Mouse (Mus musculus) ES-E14 (cell line): ENCODE results near the gene Fam83d. TPM values are rescaled to one million over a fixed set of nuclear protein-coding genes. Genes with fewer than 3 reads are reported as not detected.
"Not testable (repeated sequence)": the region's sequence is repeated elsewhere in the genome, so short reads cannot be mapped to it uniquely, and the experiment has no call there.

Source experiments
- DNase-seq: peaks from one replicate; pipeline ENCODE4 v3.0.0-alpha.2; 2013; ENCODE audit warnings: low read depth, low spot score
- H3K27ac ChIP-seq: 2 replicates; pipeline ENCODE4 v1.5.1; 2012; ENCODE audit warnings: low read depth, mild to moderate bottlenecking, low read length, moderate library complexity, mixed read lengths; ENCODE audit not compliant: poor library complexity, insufficient read depth, severe bottlenecking
- H3K36me3 ChIP-seq: 2 replicates; pipeline ENCODE4 v1.6.1; 2012; ENCODE audit warnings: mild to moderate bottlenecking, low read length, moderate library complexity, mixed read lengths; ENCODE audit not compliant: control insufficient read depth, poor library complexity, insufficient read depth, severe bottlenecking
- H3K4me1 ChIP-seq, 2 experiments: fragments of 150-350 bp in 1 of 2; sonication (generic) in 1 of 2; 2 replicates each; pipeline ENCODE4 v1.6.1; 2012; ENCODE audit warnings: low read length in 2 of 2, mild to moderate bottlenecking in 1 of 2, mixed read lengths in 1 of 2; ENCODE audit not compliant: control insufficient read depth in 2 of 2, insufficient read depth in 2 of 2, poor library complexity in 1 of 2
- H3K4me3 ChIP-seq, 2 experiments: fragments of 150-350 bp in 1 of 2; sonication (generic) in 1 of 2; 2 replicates each; pipeline ENCODE4 v1.5.1; 2012; ENCODE audit warnings: low read length in 2 of 2, low read depth in 1 of 2, mild to moderate bottlenecking in 1 of 2, mixed read lengths in 1 of 2; ENCODE audit not compliant: insufficient read depth in 1 of 2, poor library complexity in 1 of 2, severe bottlenecking in 1 of 2
- H3K9ac ChIP-seq: 2 replicates; pipeline ENCODE4 v1.6.1; 2012; ENCODE audit warnings: low read depth, mild to moderate bottlenecking, low read length, mixed read lengths; ENCODE audit not compliant: poor library complexity, insufficient read depth, severe bottlenecking
- H3K9me3 ChIP-seq: fragments of 150-350 bp; sonication (generic); 2 replicates; pipeline ENCODE4 v1.6.1; 2012; ENCODE audit warnings: low read depth, mild to moderate bottlenecking, low read length; ENCODE audit not compliant: control insufficient read depth, insufficient read depth
- CHD2 ChIP-seq: IDR thresholded peaks from 2 replicates; pipeline ENCODE4 v1.6.1; 2014; ENCODE audit warnings: mild to moderate bottlenecking, low read depth, low read length, inconsistent platforms
- HCFC1 ChIP-seq: IDR thresholded peaks from 2 replicates; pipeline ENCODE4 v1.6.1; 2012; ENCODE audit warnings: low read length, inconsistent platforms, borderline replicate concordance; ENCODE audit not compliant: insufficient read depth
- MAFK ChIP-seq: IDR thresholded peaks from 2 replicates; pipeline ENCODE4 v1.6.1; 2014; ENCODE audit warnings: mild to moderate bottlenecking, low read depth, low read length, inconsistent platforms; ENCODE audit not compliant: insufficient read depth
- ZC3H11A ChIP-seq: IDR thresholded peaks from 2 replicates; pipeline ENCODE4 v1.6.1; 2012; ENCODE audit warnings: low read depth, mild to moderate bottlenecking, inconsistent platforms, low read length, borderline replicate concordance
- ZNF384 ChIP-seq: IDR thresholded peaks from 2 replicates; pipeline ENCODE4 v1.6.1; 2012; ENCODE audit warnings: low read depth, low read length, inconsistent platforms
- in situ Hi-C, 2 experiments: fragments of 600-800 bp; cut with MboI; formaldehyde crosslinking; loops; one replicate each; pipeline ENCODE4 v1.15.1; 2025; ENCODE audit warnings: low sequenced_read_pairs in 2 of 2, inconsistent platforms in 1 of 2; ENCODE audit not compliant: unreplicated experiment in 2 of 2
- total RNA-seq: library from RNA; depleted of rRNA; stranded (reverse); fragments of 300-350 nt; gene quantifications from 2 replicates; pipeline ENCODE4 v1.2.3, GENCODE M21; 2012

Fam83d gene
- total RNA-seq, 1 experiment: 28.0 TPM

DNA sequence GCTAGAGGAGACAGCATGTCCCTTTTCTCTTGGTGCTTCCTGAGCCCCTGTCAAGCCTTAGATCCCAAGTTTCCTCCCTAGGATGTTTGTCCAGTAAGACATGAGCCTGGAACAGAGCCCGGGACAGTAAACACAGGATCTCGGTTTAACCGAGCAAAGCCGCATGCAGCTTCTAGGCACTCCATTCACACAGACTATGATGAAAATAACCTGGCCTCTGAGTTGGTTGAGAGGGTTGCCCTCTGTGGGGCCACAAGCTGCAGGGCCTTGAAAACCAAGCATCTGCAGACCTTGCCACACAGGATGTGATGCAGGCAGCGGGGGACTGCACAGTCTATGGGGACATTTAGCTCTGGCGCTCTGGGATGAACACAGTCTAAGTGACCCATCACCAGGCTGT, 34.0 kb upstream of the Fam83d start:
- Histone ChIP-seq H3K9me3 (no peaks in the 10 kb centered on the region), H3K36me3 (no peaks in the 10 kb centered on the region), H3K27ac (no peak overlapping the region), H3K4me1 (no peaks in the 10 kb centered on the region), H3K4me3 (no peak overlapping the region), H3K9ac (no peak overlapping the region)
- TF ChIP-seq ZC3H11A (no peak), MAFK (no peak), ZNF384 (no peak), HCFC1 (no peak), CHD2 (no peak)
- in situ Hi-C loops: no loop called here
- no peak for DNase-seq

DNA sequence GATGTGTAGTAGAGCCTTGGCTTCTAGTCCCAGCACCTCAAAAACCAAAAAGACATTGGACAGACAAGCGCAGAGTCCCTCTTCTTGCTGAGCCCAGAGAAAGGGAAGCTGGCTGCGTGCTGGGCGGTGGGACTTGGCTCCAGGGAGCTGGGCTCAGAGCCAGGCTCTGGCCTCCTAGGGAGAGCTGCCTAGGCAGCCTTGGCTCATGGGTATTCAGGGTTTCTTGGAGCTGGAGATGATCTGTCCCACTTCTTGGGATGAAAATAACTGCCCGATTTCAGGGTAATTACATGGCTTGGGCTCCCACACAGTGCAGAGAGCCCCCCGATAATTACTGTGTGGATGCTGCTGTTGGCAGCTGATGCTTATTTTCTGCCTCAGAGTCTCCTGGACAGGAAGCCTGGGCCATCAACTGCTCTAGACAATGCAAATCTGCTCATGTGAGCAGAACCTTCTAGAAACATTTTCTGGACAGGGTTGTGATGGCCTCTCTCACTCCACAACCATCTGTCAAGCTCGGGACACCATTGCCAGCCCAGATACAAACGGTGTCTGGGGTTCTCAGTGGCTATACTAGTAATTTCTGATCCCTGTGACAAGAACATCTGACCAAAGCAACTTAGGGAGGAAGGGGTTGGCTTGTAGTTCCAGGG, 33.3 kb upstream of the Fam83d start:
- H3K36me3 ChIP-seq: no peaks in the 10 kb centered on the region
- TF ChIP-seq ZNF384: no peak
- no peak for TF ChIP-seq HCFC1
- DNase-seq: no peak
- H3K9ac ChIP-seq: no peak overlapping the region
- H3K27ac ChIP-seq: no peak overlapping the region
- no peaks in the 10 kb centered on the region for H3K9me3 ChIP-seq
- no peak overlapping the region for H3K4me3 ChIP-seq
- H3K4me1 ChIP-seq: no peaks in the 10 kb centered on the region
- in situ Hi-C loops: no loop called here

DNA sequence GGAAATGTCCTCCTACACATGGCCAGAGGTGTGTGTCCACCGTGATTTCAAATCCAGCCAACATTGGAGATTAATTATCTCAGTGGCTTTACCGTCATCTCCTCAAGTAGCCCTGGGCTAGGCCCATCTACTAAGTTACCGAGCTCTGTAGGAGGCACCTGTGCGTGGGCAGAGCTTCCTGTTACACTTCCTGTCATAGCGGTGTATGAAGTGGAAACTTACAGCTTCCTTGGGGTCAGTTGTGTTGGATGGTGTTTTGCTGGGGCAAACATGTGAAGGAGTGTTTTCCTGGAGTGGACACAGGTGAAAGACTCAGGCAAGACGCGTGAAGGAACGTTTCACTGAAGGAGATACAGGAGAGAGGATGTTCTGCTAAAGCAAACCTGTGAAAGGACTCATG, 32.6 kb upstream of the Fam83d start:
- H3K27ac ChIP-seq: no peak overlapping the region
- in situ Hi-C loops: no loop called here
- no peaks in the 10 kb centered on the region for H3K9me3 ChIP-seq

DNA sequence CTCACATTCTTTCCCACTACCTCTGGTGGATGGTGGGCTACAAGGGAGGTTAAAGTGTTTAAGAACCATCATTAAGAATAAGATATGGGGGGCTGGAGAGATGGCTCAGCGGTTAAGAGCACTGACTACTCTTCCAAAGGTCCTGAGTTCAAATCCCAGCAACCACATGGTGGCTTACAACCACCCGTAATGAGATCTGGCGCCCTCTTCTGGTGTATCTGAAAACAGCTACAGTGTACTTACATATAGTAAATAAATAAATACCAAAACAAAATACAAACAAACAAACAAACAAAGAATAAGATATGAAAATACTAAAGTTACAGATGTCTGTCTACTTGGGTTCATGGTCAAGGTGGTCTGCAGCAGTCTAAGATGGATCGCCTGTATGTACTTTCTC, 31.6 kb upstream of the Fam83d start:
- H3K4me1 ChIP-seq, H3K9ac ChIP-seq, in situ Hi-C loops, H3K36me3 ChIP-seq, H3K9me3 ChIP-seq, H3K27ac ChIP-seq, DNase-seq, H3K4me3 ChIP-seq: not testable (repeated sequence)

More for the DNA sequence above, 32.6 kb upstream of the Fam83d start:
- no peak for TF ChIP-seq MAFK
- no peak for TF ChIP-seq CHD2
- no peak for TF ChIP-seq HCFC1
- TF ChIP-seq ZC3H11A: no peak
- TF ChIP-seq ZNF384: no peak
- no peaks in the 10 kb centered on the region for H3K36me3 ChIP-seq
- DNase-seq: no peak
- no peak overlapping the region for H3K4me3 ChIP-seq
- H3K9ac ChIP-seq: no peak overlapping the region
- no peaks in the 10 kb centered on the region for H3K4me1 ChIP-seq

DNA sequence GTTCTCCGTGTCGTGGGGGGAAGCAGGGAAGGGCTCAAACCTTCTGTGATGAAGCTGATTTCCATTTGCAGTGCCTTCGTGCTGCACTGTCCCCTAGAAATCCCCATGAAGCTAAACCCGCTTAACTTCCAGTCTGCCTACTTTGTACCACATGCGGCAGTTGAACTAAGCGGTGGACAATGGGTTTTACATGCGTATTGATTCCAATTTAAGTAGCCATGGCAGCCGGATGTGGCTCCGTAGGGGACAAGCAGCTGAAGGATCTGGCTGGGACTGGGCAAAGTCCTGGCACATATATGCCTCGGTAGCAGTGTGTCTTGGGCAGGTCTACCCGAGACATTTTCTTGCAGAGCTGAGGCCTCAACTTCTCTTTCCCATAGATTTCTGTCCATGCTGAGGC, 29.3 kb upstream of the Fam83d start:
- Histone ChIP-seq H3K27ac (no peak overlapping the region), H3K9ac (no peak overlapping the region), H3K36me3 (no peaks in the 10 kb centered on the region), H3K4me3 (no peak overlapping the region), H3K4me1 (no peaks in the 10 kb centered on the region), H3K9me3 (no peaks in the 10 kb centered on the region)
- TF ChIP-seq ZC3H11A: no peak
- TF ChIP-seq MAFK: no peak
- no peak for TF ChIP-seq CHD2
- no peak for TF ChIP-seq HCFC1
- TF ChIP-seq ZNF384: no peak
- in situ Hi-C loops: no loop called here
- DNase-seq: no peak
